Mouse (Mus musculus) hindbrain, postnatal 0 days (tissue): Measurements from ENCODE around the gene Slamf9. TPM values are rescaled to one million over a fixed set of nuclear protein-coding genes. Genes with fewer than 3 reads are reported as not detected.

Source experiments
- ATAC-seq: fragments of 200-750 bp; cut with Nextera tagmentation; 2 replicates; pipeline ENCODE4 v1.8.0; 2017; ENCODE audit warnings: mild to moderate bottlenecking, moderate TSS enrichment, moderate library complexity
- DNase-seq: peaks from one replicate; pipeline ENCODE4 v3.0.0-alpha.2; 2015; ENCODE audit warnings: low spot score
- H3K27ac ChIP-seq: fragments of 300-500 bp; sonication (generic); 2 replicates; pipeline ENCODE4 v1.5.1; 2014; ENCODE audit warnings: mild to moderate bottlenecking
- H3K27me3 ChIP-seq: fragments of 300-500 bp; sonication (generic); 2 replicates; pipeline ENCODE4 v1.6.1; 2014; ENCODE audit warnings: low read length, mixed read lengths; ENCODE audit not compliant: insufficient read depth
- H3K36me3 ChIP-seq: fragments of 300-500 bp; sonication (generic); 2 replicates; pipeline ENCODE4 v1.6.1; 2014; ENCODE audit warnings: low read length, mixed read lengths; ENCODE audit not compliant: insufficient read depth
- H3K4me1 ChIP-seq: fragments of 300-500 bp; sonication (generic); 2 replicates; pipeline ENCODE4 v1.6.1; 2014; ENCODE audit warnings: antibody characterized with exemption, low read length, mixed read lengths; ENCODE audit not compliant: insufficient read depth
- H3K4me2 ChIP-seq: fragments of 300-500 bp; sonication (generic); 2 replicates; pipeline ENCODE4 v1.6.1; 2014; ENCODE audit warnings: low read depth, mild to moderate bottlenecking, low read length, moderate library complexity, mixed read lengths
- H3K4me3 ChIP-seq: fragments of 300-500 bp; sonication (generic); 2 replicates; pipeline ENCODE4 v1.5.1; 2014; ENCODE audit warnings: low read length
- H3K9ac ChIP-seq: fragments of 300-500 bp; sonication (generic); replicated peaks from 2 replicates; pipeline ENCODE4 v1.6.1; 2014; ENCODE audit warnings: mild to moderate bottlenecking, low read length, moderate library complexity, mixed read lengths
- H3K9me3 ChIP-seq: fragments of 300-500 bp; sonication (generic); 2 replicates; pipeline ENCODE4 v1.6.1; 2016; ENCODE audit warnings: low read length, mixed read lengths
- CTCF ChIP-seq: IDR thresholded peaks from 2 replicates; pipeline ENCODE4 v1.5.1; 2016; ENCODE audit warnings: antibody characterized with exemption, control low read depth, low read depth
- WGBS: fragments of 180-500 bp; shearing (Covaris S2); extraction: QIAGEN DNeasy Blood & Tissue Kit; methylation state at CpG from one replicate; pipeline ENCODE4 v1.1.7; 2014; 5-methylcytosine and 5-hydroxymethylcytosine counted together
- polyA plus RNA-seq: library from polyadenylated mRNA; unstranded; fragments of >200 nt; fragmentation: Nextera tagmentation; extraction: Ambion mirVana; gene quantifications from 2 replicates; pipeline ENCODE4 v1.2.1, GENCODE M21; 2015
- total RNA-seq: library from RNA; depleted of rRNA; stranded (reverse); fragments of >200 nt; gene quantifications from 2 replicates; pipeline ENCODE4 v1.2.3, GENCODE M21; 2014; rRNA removed

The Slamf9 gene
- total and polyA plus RNA-seq, 2 experiments from 2014 or later, result 0.39 TPM; not detected in 1

- no peaks in the 10 kb centered on the region for H3K9me3 ChIP-seq
- no peaks in the 10 kb centered on the region for H3K4me1 ChIP-seq
- TF ChIP-seq CTCF, result peak; percentile 36; the same call in 1 of the 2 replicates
- no peak overlapping the region for H3K4me2 ChIP-seq
- no peak overlapping the region for H3K4me3 ChIP-seq
- WGBS, result 40% methylated on average over 15 of the region's 15 CpGs
- H3K9ac ChIP-seq, result no peak overlapping the region
- no peak overlapping the region for H3K27ac ChIP-seq
- no peak for ATAC-seq
- H3K36me3 ChIP-seq, result no peaks in the 10 kb centered on the region
- peak; percentile 43 for DNase-seq
- no peaks in the 10 kb centered on the region for H3K27me3 ChIP-seq
Observed at GRCm38 (mm10) chr1:172525027-172525764, 50.0 kb downstream of the Slamf9 start.

GRCm38 (mm10) chr1:172525971-172526370 lies 50.8 kb downstream of the Slamf9 start:
- no peaks in the 10 kb centered on the region for H3K36me3 ChIP-seq
- no peak for DNase-seq
- H3K27ac ChIP-seq, result no peak overlapping the region
- TF ChIP-seq CTCF, result no peak
- no peaks in the 10 kb centered on the region for H3K27me3 ChIP-seq
- no peaks in the 10 kb centered on the region for H3K4me1 ChIP-seq
- no peak overlapping the region for H3K4me3 ChIP-seq
- H3K4me2 ChIP-seq, result no peak overlapping the region
- ATAC-seq, result no peak
- WGBS, result 73% methylated on average over 7 of the region's 7 CpGs
- no peak overlapping the region for H3K9ac ChIP-seq
- H3K9me3 ChIP-seq, result no peaks in the 10 kb centered on the region

DNA sequence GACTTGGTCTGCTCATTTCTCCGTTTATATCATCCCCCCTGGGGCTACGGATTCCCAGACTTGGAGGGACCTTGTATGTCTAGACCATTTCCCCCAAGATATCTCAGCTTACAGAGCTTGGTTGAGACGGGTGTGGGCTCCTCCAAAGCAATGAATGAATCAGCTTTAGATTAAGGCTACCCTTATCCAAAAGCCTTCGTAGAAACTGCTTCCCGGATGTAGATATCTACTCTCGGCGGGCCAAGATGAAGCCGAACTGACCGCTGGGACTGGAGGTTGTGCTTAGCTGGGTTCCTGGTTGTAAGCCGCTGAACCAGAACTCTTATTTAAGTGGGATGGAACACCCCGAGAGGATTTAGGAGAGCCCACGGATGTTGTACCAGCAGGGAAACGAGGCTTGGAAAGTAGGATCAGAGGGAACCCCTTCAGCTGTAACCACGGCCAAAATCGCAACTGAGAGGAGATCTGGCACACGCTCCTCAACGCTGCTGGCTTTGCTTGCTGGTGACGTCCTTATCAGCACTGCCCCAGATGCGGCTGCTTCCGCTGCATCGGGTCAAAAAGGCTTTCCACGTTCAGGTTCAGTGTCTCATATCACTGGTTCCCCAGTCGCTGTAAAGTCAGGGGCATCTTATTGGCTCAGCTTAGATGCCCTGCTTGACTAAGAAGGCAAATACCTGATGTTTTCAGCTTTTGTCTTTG lies 51.4 kb downstream of the Slamf9 start:
- Histone ChIP-seq H3K4me3 (no peak overlapping the region), H3K4me1 (no peaks in the 10 kb centered on the region), H3K36me3 (no peaks in the 10 kb centered on the region), H3K9me3 (no peaks in the 10 kb centered on the region), H3K27ac (no peak overlapping the region), H3K9ac (no peak overlapping the region), H3K4me2 (no peak overlapping the region), H3K27me3 (no peaks in the 10 kb centered on the region)
- TF ChIP-seq CTCF, result no peak
- 74% methylated on average over 23 of the region's 23 CpGs for WGBS
- no peak for DNase-seq
- no peak for ATAC-seq

GRCm38 (mm10) chr1:172527431-172527830 lies 52.3 kb downstream of the Slamf9 start:
- ATAC-seq (no peak), DNase-seq (no peak)
- Histone ChIP-seq H3K27ac (no peak overlapping the region), H3K36me3 (no peaks in the 10 kb centered on the region), H3K4me3 (no peak overlapping the region), H3K9me3 (no peaks in the 10 kb centered on the region), H3K27me3 (no peaks in the 10 kb centered on the region), H3K9ac (no peak overlapping the region), H3K4me2 (no peak overlapping the region), H3K4me1 (0 out of 2 replicates have a peak, but pooled peaks cover 3% of the 10 kb centered on the region)
- TF ChIP-seq CTCF, result no peak
- WGBS, result 94% methylated on average over 10 of the region's 10 CpGs

Other genes starting within 250 kb of the Slamf9 start
- 0.10 TPM in 1 of 2 replicates, not detected in the other for gene Atp1a4, start 216.9 kb upstream of the Slamf9 start, total RNA-seq
- gene Atp1a4, start 216.9 kb upstream of the Slamf9 start, polyA plus RNA-seq, result 0.05 TPM in 1 of 2 replicates, not detected in the other
- gene Igsf8, start 213.7 kb upstream of the Slamf9 start, total RNA-seq, result 136 and 150 TPM in 2 replicates
- gene Igsf8, start 213.7 kb upstream of the Slamf9 start, polyA plus RNA-seq, result 90.2 and 90.8 TPM in 2 replicates
- gene Atp1a2, start 177.3 kb upstream of the Slamf9 start, total RNA-seq, result 546 and 572 TPM in 2 replicates
- gene Atp1a2, start 177.3 kb upstream of the Slamf9 start, polyA plus RNA-seq, result 119 and 123 TPM in 2 replicates
- 8.0 and 9.8 TPM in 2 replicates for gene Kcnj9, start 146.0 kb upstream of the Slamf9 start, total RNA-seq
- 3.6 and 4.2 TPM in 2 replicates for gene Kcnj9, start 146.0 kb upstream of the Slamf9 start, polyA plus RNA-seq
- gene Kcnj10, start 134.1 kb upstream of the Slamf9 start, total RNA-seq, result 8.6 and 10.0 TPM in 2 replicates
- gene Kcnj10, start 134.1 kb upstream of the Slamf9 start, polyA plus RNA-seq, result 5.4 and 5.6 TPM in 2 replicates
- gene Pigm, start 98.8 kb upstream of the Slamf9 start, total RNA-seq, result 12.2 and 14.7 TPM in 2 replicates
- 2.7 and 3.0 TPM in 2 replicates for gene Pigm, start 98.8 kb upstream of the Slamf9 start, polyA plus RNA-seq
- gene Igsf9, start 6.4 kb downstream of the Slamf9 start, total RNA-seq, result 17.9 and 33.0 TPM in 2 replicates
- 10.5 and 13.5 TPM in 2 replicates for gene Igsf9, start 6.4 kb downstream of the Slamf9 start, polyA plus RNA-seq
- gene Tagln2, start 24.7 kb downstream of the Slamf9 start, total RNA-seq, result 45.1 and 70.2 TPM in 2 replicates
- gene Tagln2, start 24.7 kb downstream of the Slamf9 start, polyA plus RNA-seq, result 59.2 and 61.6 TPM in 2 replicates
- gene Cfap45, start 45.4 kb downstream of the Slamf9 start, total RNA-seq, result 1.0 and 1.2 TPM in 2 replicates
- gene Cfap45, start 45.4 kb downstream of the Slamf9 start, polyA plus RNA-seq, result 3.7 and 4.5 TPM in 2 replicates
- 1.9 and 2.9 TPM in 2 replicates for gene Vsig8, start 80.6 kb downstream of the Slamf9 start, total RNA-seq
- 1.9 and 2.0 TPM in 2 replicates for gene Vsig8, start 80.6 kb downstream of the Slamf9 start, polyA plus RNA-seq
- gene Slamf8, start 115.2 kb downstream of the Slamf9 start, total RNA-seq, result 0.11 TPM in 1 of 2 replicates, not detected in the other
- gene Slamf8, start 115.2 kb downstream of the Slamf9 start, polyA plus RNA-seq, result 0.14 TPM in 1 of 2 replicates, not detected in the other
- 0.18 TPM in 1 of 2 replicates, not detected in the other for gene Fcrl6, start 127.2 kb downstream of the Slamf9 start, total RNA-seq
- not detected in 2 replicates for gene Fcrl6, start 127.2 kb downstream of the Slamf9 start, polyA plus RNA-seq
- gene Dusp23, start 157.6 kb downstream of the Slamf9 start, total RNA-seq, result 2.4 and 3.8 TPM in 2 replicates
- gene Dusp23, start 157.6 kb downstream of the Slamf9 start, polyA plus RNA-seq, result 8.8 and 9.0 TPM in 2 replicates
- gene Crp, start 222.7 kb downstream of the Slamf9 start, total RNA-seq, result not detected in 2 replicates
- gene Crp, start 222.7 kb downstream of the Slamf9 start, polyA plus RNA-seq, result 0.10 and 0.14 TPM in 2 replicates